Mouse (Mus musculus) liver, embryonic 11.5 days (tissue): ENCODE measurements around the gene Kirrel2. TPM values are rescaled to one million over a fixed set of nuclear protein-coding genes. Genes with fewer than 3 reads are reported as not detected.
"Not testable (repeated sequence)": the region's sequence is repeated elsewhere in the genome, so short reads cannot be mapped to it uniquely, and the experiment has no call there.

ENCODE experiments used
- ATAC-seq: fragments of 200-750 bp; cut with Nextera tagmentation; replicated peaks from 2 replicates; pipeline ENCODE4 v1.8.0; 2017; ENCODE audit warnings: moderate number of reproducible peaks, mild to moderate bottlenecking, moderate TSS enrichment, moderate library complexity; ENCODE audit not compliant: low FRiP score
- DNase-seq: peaks from one replicate; pipeline ENCODE4 v3.0.0-alpha.2; 2017; ENCODE audit warnings: low spot score
- H3K27ac ChIP-seq: fragments of 300-500 bp; sonication (generic); 2 replicates; pipeline ENCODE4 v1.5.1; 2014; ENCODE audit warnings: mild to moderate bottlenecking, low read depth, low read length, control low read depth
- H3K27me3 ChIP-seq: fragments of 300-500 bp; sonication (generic); replicated peaks from 2 replicates; pipeline ENCODE4 v1.6.1; 2014; ENCODE audit warnings: low read length, mixed read lengths; ENCODE audit not compliant: control insufficient read depth, insufficient read depth
- H3K36me3 ChIP-seq: fragments of 300-500 bp; sonication (generic); 2 replicates; pipeline ENCODE4 v1.6.1; 2014; ENCODE audit warnings: mild to moderate bottlenecking, low read length, moderate library complexity, mixed read lengths; ENCODE audit not compliant: control insufficient read depth, insufficient read depth
- H3K4me1 ChIP-seq: fragments of 300-500 bp; sonication (generic); replicated peaks from 2 replicates; pipeline ENCODE4 v1.6.1; 2014; ENCODE audit warnings: low read length, mixed read lengths; ENCODE audit not compliant: control insufficient read depth, insufficient read depth
- H3K4me2 ChIP-seq: fragments of 300-500 bp; sonication (generic); 2 replicates; pipeline ENCODE4 v1.6.1; 2014; ENCODE audit warnings: mild to moderate bottlenecking, control low read depth, moderate library complexity
- H3K4me3 ChIP-seq: fragments of 300-500 bp; sonication (generic); 2 replicates; pipeline ENCODE4 v1.5.1; 2014; ENCODE audit warnings: low read depth, low read length, control low read depth
- H3K9ac ChIP-seq: fragments of 300-500 bp; sonication (generic); 2 replicates; pipeline ENCODE4 v1.6.1; 2014; ENCODE audit warnings: low read depth, low read length, control low read depth
- H3K9me3 ChIP-seq: fragments of 300-500 bp; sonication (generic); 2 replicates; pipeline ENCODE4 v1.6.1; 2016; ENCODE audit warnings: low read length, inconsistent platforms, mixed read lengths; ENCODE audit not compliant: control insufficient read depth
- WGBS: fragments of 180-500 bp; shearing (Covaris S2); extraction: QIAGEN DNeasy Blood & Tissue Kit; methylation state at CpG from one replicate; pipeline ENCODE4 v1.1.7; 2014; 5-methylcytosine and 5-hydroxymethylcytosine counted together
- polyA plus RNA-seq: library from polyadenylated mRNA; unstranded; fragments of >200 nt; fragmentation: Nextera tagmentation; extraction: Ambion mirVana; gene quantifications from 2 replicates; pipeline ENCODE4 v1.2.1, GENCODE M21; 2014

Kirrel2 gene
- 0.22 and 0.95 TPM in 2 replicates for polyA plus RNA-seq

- H3K4me2 ChIP-seq, result peak within 1 kb of the TSS; percentile 22; the same call in 1 of the 2 replicates
- H3K27me3 ChIP-seq, result peaks cover 98% of the 10 kb centered on the region
- ATAC-seq (no peak), DNase-seq (no peak)
- H3K4me1 ChIP-seq, result peaks cover 6% of the 10 kb centered on the region; the same call in 1 of the 2 replicates
- H3K27ac ChIP-seq, result no peak within 1 kb of the TSS
- no peak within 1 kb of the TSS for H3K9ac ChIP-seq
- no peaks in the 10 kb centered on the region for H3K36me3 ChIP-seq
- H3K4me3 ChIP-seq, result no peak within 1 kb of the TSS
- 6% methylated on average over 16 of the region's 16 CpGs for WGBS
- H3K9me3 ChIP-seq, result no peaks in the 10 kb centered on the region
These were observed at the start of gene Kirrel2, which contains the start of gene Nphs1 for GRCm38 (mm10) chr7:30457629-30458330. Gene Kirrel2, minus strand, starts transcription at chr7:30457690. Gene Nphs1, plus strand, starts transcription at chr7:30458315.

GRCm38 (mm10) chr7:30501159-30501558 lies 43.7 kb upstream of the Kirrel2 start:
- not testable (repeated sequence) for ATAC-seq, H3K4me1 ChIP-seq, H3K9ac ChIP-seq, H3K27me3 ChIP-seq, DNase-seq, H3K9me3 ChIP-seq, H3K36me3 ChIP-seq, H3K4me3 ChIP-seq, H3K27ac ChIP-seq, H3K4me2 ChIP-seq
- 69% methylated on average over 5 of the region's 5 CpGs for WGBS

GRCm38 (mm10) chr7:30495506-30496042 lies 38.1 kb upstream of the Kirrel2 start:
- H3K4me3 ChIP-seq, H3K36me3 ChIP-seq, DNase-seq, H3K4me1 ChIP-seq, H3K27ac ChIP-seq, H3K27me3 ChIP-seq, H3K4me2 ChIP-seq, H3K9ac ChIP-seq, ATAC-seq, H3K9me3 ChIP-seq: not testable (repeated sequence)
- WGBS, result 56% methylated on average over 5 of the region's 5 CpGs

GRCm38 (mm10) chr7:30493401-30493931 lies 36.0 kb upstream of the Kirrel2 start, which contains the start of gene Prodh2:
Gene Prodh2, plus strand, starts transcription at chr7:30493622.
- Histone ChIP-seq H3K27me3 (0 out of 2 replicates have a peak, but pooled peaks cover 2% of the 10 kb centered on the region), H3K4me2 (peak within 1 kb of the TSS; percentile 50), H3K27ac (peak within 1 kb of the TSS; percentile 64), H3K9me3 (no peaks in the 10 kb centered on the region), H3K36me3 (no peaks in the 10 kb centered on the region), H3K9ac (peak within 1 kb of the TSS; percentile 30; the same call in 1 of the 2 replicates), H3K4me3 (peak within 1 kb of the TSS; percentile 43), H3K4me1 (no peaks in the 10 kb centered on the region)
- 42% methylated on average over 11 of the region's 11 CpGs for WGBS
- DNase-seq (peak; percentile 45), ATAC-seq (peak; percentile 79)

- H3K9ac ChIP-seq, result no peak overlapping the region
- 18% methylated on average over 4 of the region's 4 CpGs for WGBS
- H3K27ac ChIP-seq, result peak overlapping the region; percentile 32; the same call in 1 of the 2 replicates
- DNase-seq, result peak; percentile 61
- H3K36me3 ChIP-seq, result no peaks in the 10 kb centered on the region
- H3K4me2 ChIP-seq, result no peak overlapping the region
- no peaks in the 10 kb centered on the region for H3K4me1 ChIP-seq
- no peaks in the 10 kb centered on the region for H3K9me3 ChIP-seq
- H3K4me3 ChIP-seq, result no peak overlapping the region
- 0 out of 2 replicates have a peak, but pooled peaks cover 2% of the 10 kb centered on the region for H3K27me3 ChIP-seq
- no peak for ATAC-seq
These were observed 35.3 kb upstream of the Kirrel2 start for GRCm38 (mm10) chr7:30492765-30493164.

GRCm38 (mm10) chr7:30490957-30491307 lies 33.4 kb upstream of the Kirrel2 start:
- 0 out of 2 replicates have a peak, but pooled peaks cover 2% of the 10 kb centered on the region for H3K27me3 ChIP-seq
- no peaks in the 10 kb centered on the region for H3K4me1 ChIP-seq
- WGBS, result 21% methylated on average over 6 of the region's 6 CpGs
- H3K36me3 ChIP-seq, result no peaks in the 10 kb centered on the region
- H3K9me3 ChIP-seq, result no peaks in the 10 kb centered on the region
- H3K27ac ChIP-seq, result no peak overlapping the region
- no peak overlapping the region for H3K9ac ChIP-seq
- ATAC-seq (no peak), DNase-seq (no peak)
- H3K4me2 ChIP-seq, result no peak overlapping the region
- no peak overlapping the region for H3K4me3 ChIP-seq

GRCm38 (mm10) chr7:30490251-30490956 lies 32.9 kb upstream of the Kirrel2 start:
- no peak for ATAC-seq
- 27% methylated on average over 16 of the region's 16 CpGs for WGBS
- Histone ChIP-seq H3K36me3 (no peaks in the 10 kb centered on the region), H3K27me3 (0 out of 2 replicates have a peak, but pooled peaks cover 2% of the 10 kb centered on the region), H3K27ac (no peak overlapping the region), H3K9ac (no peak overlapping the region), H3K9me3 (no peaks in the 10 kb centered on the region), H3K4me3 (no peak overlapping the region), H3K4me2 (no peak overlapping the region), H3K4me1 (no peaks in the 10 kb centered on the region)
- DNase-seq, result no peak

- Histone ChIP-seq H3K36me3 (no peaks in the 10 kb centered on the region), H3K4me2 (no peak overlapping the region), H3K9me3 (no peaks in the 10 kb centered on the region), H3K4me3 (no peak overlapping the region), H3K4me1 (no peaks in the 10 kb centered on the region), H3K9ac (no peak overlapping the region), H3K27ac (no peak overlapping the region), H3K27me3 (peaks cover 4% of the 10 kb centered on the region; the same call in 1 of the 2 replicates)
- no peak for DNase-seq
- WGBS, result 14% methylated on average over 8 of the region's 8 CpGs
- no peak for ATAC-seq
These were observed 26.8 kb upstream of the Kirrel2 start for GRCm38 (mm10) chr7:30484250-30484649.
